Mouse (Mus musculus) heart, adult 2 months (tissue): ENCODE measurements around the gene Cpa5. TPM values are rescaled to one million over a fixed set of nuclear protein-coding genes. Genes with fewer than 3 reads are reported as not detected.
A peak's percentile ranks its signal among the peaks of the same experiment; 100 is the strongest.

ENCODE experiments used
- DNase-seq, 2 experiments: peaks; one replicate each; pipeline ENCODE4 v3.0.0; 2021
- H3K27ac ChIP-seq: fragments of 200-600 bp; 2 replicates; pipeline ENCODE4 v1.8.1; 2022
- H3K27me3 ChIP-seq: fragments of 200-500 bp; 2 replicates; pipeline ENCODE4 v1.6.1; 2012; ENCODE audit warnings: mild to moderate bottlenecking, low read length, inconsistent platforms, mixed read lengths; ENCODE audit not compliant: control insufficient read depth, insufficient read depth
- H3K36me3 ChIP-seq: fragments of 200-500 bp; 2 replicates; pipeline ENCODE4 v1.6.1; 2012; ENCODE audit warnings: low read length, inconsistent platforms; ENCODE audit not compliant: control insufficient read depth, insufficient read depth
- H3K4me1 ChIP-seq: fragments of 200-500 bp; 2 replicates; pipeline ENCODE4 v1.6.1; 2011; ENCODE audit warnings: low read length; ENCODE audit not compliant: control insufficient read depth, insufficient read depth
- H3K4me3 ChIP-seq: fragments of 200-600 bp; 2 replicates; pipeline ENCODE4 v1.8.1; 2022
- H3K79me2 ChIP-seq: fragments of 200-500 bp; replicated peaks from 2 replicates; pipeline ENCODE4 v1.6.1; 2012; ENCODE audit warnings: mild to moderate bottlenecking, inconsistent platforms, low read length, moderate library complexity, mixed read lengths; ENCODE audit not compliant: control insufficient read depth, insufficient read depth
- H3K9ac ChIP-seq: fragments of 200-500 bp; 2 replicates; pipeline ENCODE4 v1.6.1; 2012; ENCODE audit warnings: low read depth, mild to moderate bottlenecking, control low read depth, inconsistent platforms, low read length, mixed read lengths
- CTCF ChIP-seq: fragments of 200-600 bp; IDR thresholded peaks from 2 replicates; pipeline ENCODE4 v1.8.1; 2022; ENCODE audit warnings: antibody characterized with exemption, mild to moderate bottlenecking, moderate library complexity
- EP300 ChIP-seq: fragments of 200-500 bp; IDR thresholded peaks from 2 replicates; pipeline ENCODE4 v1.6.1; 2011; ENCODE audit warnings: low read depth, low read length, control low read depth; ENCODE audit not compliant: insufficient read depth
- POLR2A ChIP-seq: fragments of 200-500 bp; IDR thresholded peaks from 2 replicates; pipeline ENCODE4 v1.6.1; 2011; ENCODE audit warnings: mild to moderate bottlenecking, low read depth, low read length, control low read depth; ENCODE audit not compliant: insufficient read depth
- WGBS: fragments of 180-500 bp; shearing (Covaris S2); methylation state at CpG from one replicate; pipeline ENCODE4 v1.1.7; 2018; 5-methylcytosine and 5-hydroxymethylcytosine counted together
- intact Hi-C: fragments of 180-260 bp; cut with DNase I; formaldehyde crosslinking; loops from one replicate; pipeline ENCODE4 v1.15.1; 2025
- polyA plus RNA-seq: library from polyadenylated mRNA; depleted of rRNA; stranded (reverse); fragments of >200 nt; gene quantifications from 2 replicates; pipeline ENCODE4 v1.2.3, GENCODE M21; 2012
- total RNA-seq, 2 experiments: library from RNA; stranded (reverse); gene quantifications; 2 replicates each; pipeline ENCODE4 v1.2.3; 2021

Gene Cpa5
- total and polyA plus RNA-seq, 3 experiments: not detected

- Histone ChIP-seq H3K27me3 (no peaks in the 10 kb centered on the region), H3K27ac (no peak overlapping the region), H3K9ac (no peak overlapping the region), H3K79me2 (no peaks in the 10 kb centered on the region), H3K4me3 (no peak overlapping the region), H3K4me1 (no peaks in the 10 kb centered on the region), H3K36me3 (no peaks in the 10 kb centered on the region)
- DNase-seq: peak in 1 of 2 experiments; percentile 9
- 89% methylated on average over 9 of the region's 9 CpGs for WGBS
- intact Hi-C loops: no loop called here
- no peak for TF ChIP-seq EP300
Measured at GRCm38 (mm10) chr6:30624763-30625162, 14.0 kb downstream of the Cpa5 start.

GRCm38 (mm10) chr6:30628152-30628551 is 17.3 kb downstream of the Cpa5 start:
- WGBS: 85% methylated on average over 6 of the region's 6 CpGs
- Histone ChIP-seq H3K36me3 (no peaks in the 10 kb centered on the region), H3K27ac (no peak overlapping the region), H3K9ac (no peak overlapping the region), H3K4me1 (no peaks in the 10 kb centered on the region), H3K79me2 (no peaks in the 10 kb centered on the region), H3K4me3 (no peak overlapping the region), H3K27me3 (no peaks in the 10 kb centered on the region)
- DNase-seq: no peak
- intact Hi-C loops: no loop called here
- TF ChIP-seq EP300: no peak
- no peak for TF ChIP-seq POLR2A
- no peak for TF ChIP-seq CTCF

- DNase-seq: no peak
- H3K4me3 ChIP-seq: no peak overlapping the region
- H3K9ac ChIP-seq: no peak overlapping the region
- no peaks in the 10 kb centered on the region for H3K36me3 ChIP-seq
- H3K27ac ChIP-seq: no peak overlapping the region
- no peaks in the 10 kb centered on the region for H3K79me2 ChIP-seq
- WGBS: 91% methylated on average over 1 of the region's 1 CpGs
- no peaks in the 10 kb centered on the region for H3K4me1 ChIP-seq
- TF ChIP-seq EP300: no peak
- no peak for TF ChIP-seq POLR2A
- TF ChIP-seq CTCF: no peak
- no peaks in the 10 kb centered on the region for H3K27me3 ChIP-seq
- intact Hi-C loops: no loop called here
Measured at GRCm38 (mm10) chr6:30629989-30630388, 19.2 kb downstream of the Cpa5 start.

GRCm38 (mm10) chr6:30635361-30635862 is 24.6 kb downstream of the Cpa5 start:
- Histone ChIP-seq H3K36me3 (no peaks in the 10 kb centered on the region), H3K4me1 (no peaks in the 10 kb centered on the region), H3K27me3 (no peaks in the 10 kb centered on the region), H3K27ac (no peak overlapping the region), H3K9ac (no peak overlapping the region), H3K79me2 (no peaks in the 10 kb centered on the region), H3K4me3 (no peak overlapping the region)
- no peak for TF ChIP-seq EP300
- no peak for TF ChIP-seq POLR2A
- TF ChIP-seq CTCF: no peak
- DNase-seq: no peak
- intact Hi-C loops: no loop called here
- WGBS: 37% methylated on average over 8 of the region's 8 CpGs

- no peak overlapping the region for H3K4me3 ChIP-seq
- 62% methylated on average over 4 of the region's 4 CpGs for WGBS
- no peaks in the 10 kb centered on the region for H3K36me3 ChIP-seq
- no peaks in the 10 kb centered on the region for H3K4me1 ChIP-seq
- intact Hi-C loops: no loop called here
- no peak for DNase-seq
- H3K27ac ChIP-seq: no peak overlapping the region
- TF ChIP-seq CTCF (no peak), POLR2A (no peak), EP300 (no peak)
- no peaks in the 10 kb centered on the region for H3K27me3 ChIP-seq
- H3K9ac ChIP-seq: no peak overlapping the region
- H3K79me2 ChIP-seq: no peaks in the 10 kb centered on the region
Measured at GRCm38 (mm10) chr6:30636186-30636842, 25.5 kb downstream of the Cpa5 start.

GRCm38 (mm10) chr6:30638674-30639268 is 28.0 kb downstream of the Cpa5 start, which contains the start of gene Cpa1:
Cpa1 (plus strand) TSS chr6:30639218.
- no peak within 1 kb of the TSS for H3K4me3 ChIP-seq
- intact Hi-C loops: no loop called here
- H3K79me2 ChIP-seq: no peaks in the 10 kb centered on the region
- no peaks in the 10 kb centered on the region for H3K27me3 ChIP-seq
- H3K36me3 ChIP-seq: no peaks in the 10 kb centered on the region
- 69% methylated on average over 5 of the region's 5 CpGs for WGBS
- TF ChIP-seq EP300 (no peak), POLR2A (no peak), CTCF (no peak)
- no peak within 1 kb of the TSS for H3K9ac ChIP-seq
- H3K4me1 ChIP-seq: no peaks in the 10 kb centered on the region
- no peak within 1 kb of the TSS for H3K27ac ChIP-seq
- DNase-seq: no peak
